ENCODE assay signal across 9 mouse cellular contexts in the genomic region with DNA sequence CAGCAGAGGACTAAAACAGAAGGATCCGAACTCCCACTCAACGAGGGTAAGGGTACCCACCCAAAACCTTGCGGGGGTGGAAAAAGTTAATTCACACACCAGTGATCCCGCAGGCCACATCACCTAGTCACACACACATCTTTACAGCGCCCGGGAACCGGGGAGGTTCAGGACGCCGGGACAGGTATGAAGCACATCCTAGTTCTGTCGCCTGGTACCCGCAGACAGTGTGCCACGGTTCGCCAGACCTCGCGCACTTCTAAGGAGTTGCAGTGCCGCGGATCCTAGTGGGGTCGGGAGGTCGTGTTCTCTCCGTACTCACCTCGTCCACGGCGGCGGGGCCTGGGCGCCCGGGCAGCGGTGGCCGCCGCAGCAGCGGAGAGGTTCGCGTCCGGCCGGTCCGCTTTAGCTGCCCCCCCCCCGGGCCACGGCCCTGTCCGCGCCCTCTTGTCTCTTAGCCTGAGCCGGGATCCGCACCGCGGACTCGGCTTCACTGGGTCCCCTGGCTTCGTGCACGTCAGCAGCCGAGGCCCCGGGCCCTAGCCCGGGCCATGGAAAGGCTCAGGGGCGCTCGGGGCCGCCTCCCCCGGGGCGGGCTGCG. TPM values are rescaled to one million over a fixed set of nuclear protein-coding genes. Genes with fewer than 3 reads are reported as not detected.
DNase-seq lines count a peak whose midpoint lies in the region; ATAC-seq lines count a peak whose summit lies in the region.
"Had no signal": no experiment of that assay in that cellular context is flagged by ENCODE, and none has a peak within 500 bp of the region (broad histone marks: within the 10 kb centered on the region; RNA-seq: fewer than 3 reads in every experiment).

No protein-coding gene starts in this region.

- no peaks in the 10 kb centered on the region for H3K9me3 ChIP-seq in intestine, embryonic 14.5 days (ENCODE audit: control insufficient read depth, low read length)
- H3K9me3 ChIP-seq in neural tube, embryonic 11.5 days (ENCODE audit: control insufficient read depth, low read length) = no peaks in the 10 kb centered on the region

- peak overlapping the region; percentile 69 for H3K4me3 ChIP-seq in intestine, embryonic 14.5 days (ENCODE audit: low read depth, low read length)
- peak overlapping the region; percentile 56 for H3K4me3 ChIP-seq in neural tube, embryonic 11.5 days (ENCODE audit: low read depth, low read length)

- WGBS in intestine, embryonic 14.5 days = under 1% methylated on average over 50 of the region's 55 CpGs
- under 1% methylated on average over 38 of the region's 55 CpGs for WGBS in neural tube, embryonic 11.5 days

- peak overlapping the region; percentile 89 for H3K4me2 ChIP-seq in intestine, embryonic 14.5 days (ENCODE audit: low read length)
- peak overlapping the region; percentile 97 for H3K4me2 ChIP-seq in neural tube, embryonic 11.5 days (ENCODE audit: low read depth)

- peak; percentile 52 for DNase-seq in cerebellum, adult 9-11 months
- no peak for DNase-seq in cerebellum, adult 8-10 months
- peak; percentile 42 for DNase-seq in thymus, postnatal 14 days
- DNase-seq in thymus, postnatal 36 days = no peak
- DNase-seq in intestine, embryonic 14.5 days (ENCODE audit: low spot score) = peak; percentile 79
- DNase-seq in neural tube, embryonic 11.5 days (ENCODE audit: low spot score) = no peak
- no peak for DNase-seq in adrenal gland, adult 18-20 months (ENCODE audit: low spot score in 2 of 2)
- no peak for DNase-seq in gastrocnemius, adult 8-10 months (ENCODE audit: low spot score in 2 of 2)

- no peaks in the 10 kb centered on the region for H3K27me3 ChIP-seq in intestine, embryonic 14.5 days (replicated peaks; ENCODE audit: control insufficient read depth, insufficient read depth, low read length)
- H3K27me3 ChIP-seq in neural tube, embryonic 11.5 days (ENCODE audit: control insufficient read depth, insufficient read depth, low read length) = peaks cover 31% of the 10 kb centered on the region

- H3K36me3 ChIP-seq in intestine, embryonic 14.5 days (ENCODE audit: control insufficient read depth, insufficient read depth, low read length) = peaks cover 7% of the 10 kb centered on the region
- no peaks in the 10 kb centered on the region for H3K36me3 ChIP-seq in neural tube, embryonic 11.5 days (ENCODE audit: control insufficient read depth, insufficient read depth, low read length)

- H3K9ac ChIP-seq in intestine, embryonic 14.5 days (ENCODE audit: low read length) = peak overlapping the region; percentile 73
- H3K9ac ChIP-seq in neural tube, embryonic 11.5 days (ENCODE audit: low read length) = peak overlapping the region; percentile 88

- H3K4me1 ChIP-seq in intestine, embryonic 14.5 days (replicated peaks; ENCODE audit: control insufficient read depth, insufficient read depth, low read length) = peaks cover 46% of the 10 kb centered on the region
- H3K4me1 ChIP-seq in neural tube, embryonic 11.5 days (ENCODE audit: control insufficient read depth, insufficient read depth, low read length) = peaks cover 22% of the 10 kb centered on the region

- peak overlapping the region; percentile 72; the same call in 1 of the 2 replicates for H3K27ac ChIP-seq in intestine, embryonic 14.5 days (ENCODE audit: low read depth)
- peak overlapping the region; percentile 79 for H3K27ac ChIP-seq in neural tube, embryonic 11.5 days (ENCODE audit: low read depth, low read length)

- no peak; the same call in 1 of the 2 replicates for ATAC-seq in intestine, embryonic 14.5 days (replicated peaks; ENCODE audit: low FRiP score, low TSS enrichment, low read depth)
- peak; percentile 11; the same call in 1 of the 2 replicates for ATAC-seq in neural tube, embryonic 11.5 days (ENCODE audit: insufficient read depth, low FRiP score, low TSS enrichment)

RNA-seq across cellular contexts. Expression of gene Sema3f, which starts 1.1 kb away (rescaled TPM):
- polyA plus RNA-seq in intestine, embryonic 14.5 days (2014; fragmentation: Nextera tagmentation; extraction: Ambion mirVana) = 16.2 and 16.3 TPM in 2 replicates
- polyA plus RNA-seq in neural tube, embryonic 11.5 days (2014; fragmentation: Nextera tagmentation; extraction: Ambion mirVana) = 15.3 and 17.0 TPM in 2 replicates
- total RNA-seq in adrenal gland, adult 18-20 months (2021) = 10 to 100 TPM; 30.2 to 34.1 TPM
- 1 to 10 TPM; 3.3 to 4.6 (median 4.3) TPM for total RNA-seq in gastrocnemius, adult 8-10 months (2022)

RNA-seq across cellular contexts. Expression of gene Gnat1, which starts 29.7 kb away (rescaled TPM):
- polyA plus RNA-seq in intestine, embryonic 14.5 days (2014; fragmentation: Nextera tagmentation; extraction: Ambion mirVana) = 1.7 and 2.6 TPM in 2 replicates
- 1.9 and 2.4 TPM in 2 replicates for polyA plus RNA-seq in neural tube, embryonic 11.5 days (2014; fragmentation: Nextera tagmentation; extraction: Ambion mirVana)
- under 1 TPM; 0.22 to 0.56 TPM for total RNA-seq in adrenal gland, adult 18-20 months (2021)
- not detected for total RNA-seq in gastrocnemius, adult 8-10 months (2022)
- total RNA-seq: heart, postnatal 14 days had no signal

RNA-seq across cellular contexts. Expression of gene Slc38a3, which starts 39.9 kb away (rescaled TPM):
- 2.2 and 9.3 TPM in 2 replicates for polyA plus RNA-seq in intestine, embryonic 14.5 days (2014; fragmentation: Nextera tagmentation; extraction: Ambion mirVana)
- 6.8 and 7.2 TPM in 2 replicates for polyA plus RNA-seq in neural tube, embryonic 11.5 days (2014; fragmentation: Nextera tagmentation; extraction: Ambion mirVana)
- under 1 TPM; 0.33 to 0.64 TPM for total RNA-seq in adrenal gland, adult 18-20 months (2021)
- 10 to 100 TPM; 37.4 to 49.3 (median 45.9) TPM for total RNA-seq in gastrocnemius, adult 8-10 months (2022)

Comparison
In these comparisons a context has a peak if more than half of its experiments do, and no peak if none do; other contexts are left out.
1. DNase-seq: peak in cerebellum, adult 9-11 months (single experiment), thymus, postnatal 14 days (single experiment) and intestine, embryonic 14.5 days (single experiment); none in cerebellum, adult 8-10 months (single experiment), thymus, postnatal 36 days (0 of 2), neural tube, embryonic 11.5 days (single experiment), adrenal gland, adult 18-20 months (0 of 2) and gastrocnemius, adult 8-10 months (0 of 2).
2. RNA of gene Sema3f, which starts 1.1 kb away (total RNA-seq): 30.2 to 34.1 TPM in adrenal gland, adult 18-20 months; 3.3 to 4.6 TPM in gastrocnemius, adult 8-10 months; every median in the first group is over 4 times any median in the second.
3. RNA of gene Slc38a3, which starts 39.9 kb away (total RNA-seq): 37.4 to 49.3 TPM in gastrocnemius, adult 8-10 months; 0.33 to 0.64 TPM in adrenal gland, adult 18-20 months; every median in the first group is over 10 times any median in the second.